Mouse (Mus musculus): ENCODE measurements around the gene Cilp2. TPM values are rescaled to one million over a fixed set of nuclear protein-coding genes. Genes with fewer than 3 reads are reported as not detected.

The Cilp2 gene
- total and polyA plus RNA-seq, 3 experiments, result 0.03 to 0.04 TPM; not detected in 1

GRCm38 (mm10) chr8:69904096-69904495, 16.6 kb upstream of the Cilp2 start:
- DNase-seq (ENCODE audit: low read depth, low spot score), result no peak
- TF ChIP-seq POLR2A (IDR thresholded peaks at IDR 0.05; ENCODE audit: control insufficient read depth in 1 of 2, insufficient read depth in 1 of 2, low read depth in 1 of 2, low read length in 2 of 2, poor library complexity in 1 of 2), result no peak
- TF ChIP-seq CTCF (IDR thresholded peaks at IDR 0.05 in 2 of 3, conservative IDR thresholded peaks at IDR 0.05 in 1 of 3; ENCODE audit: control insufficient read depth in 1 of 3, insufficient read depth in 1 of 3, low read depth in 2 of 3, low read length in 3 of 3, poor library complexity in 1 of 3, severe bottlenecking in 1 of 3), result no peak
- no peak for TF ChIP-seq E2F4 (IDR thresholded peaks at IDR 0.05; ENCODE audit: borderline replicate concordance, low read depth, low read length)
- TF ChIP-seq NELFE (IDR thresholded peaks at IDR 0.05; ENCODE audit: low read depth, low read length), result no peak
- TF ChIP-seq CHD1 (IDR thresholded peaks at IDR 0.05; ENCODE audit: low read depth, low read length), result no peak
- no peak for TF ChIP-seq RAD21 (IDR thresholded peaks at IDR 0.05; ENCODE audit: low read depth, low read length)
- TF ChIP-seq BHLHE40 (IDR thresholded peaks at IDR 0.05; ENCODE audit: borderline replicate concordance, low read depth, low read length), result no peak
- no peak for TF ChIP-seq SMC3 (IDR thresholded peaks at IDR 0.05; ENCODE audit: low read depth, low read length)
- TF ChIP-seq CHD2 (IDR thresholded peaks at IDR 0.05; ENCODE audit: low read length), result no peak
- TF ChIP-seq POLR2AphosphoS2 (IDR thresholded peaks at IDR 0.05; ENCODE audit: low read length), result no peak
- no peak for TF ChIP-seq TAL1 (IDR thresholded peaks at IDR 0.05; ENCODE audit: low read length)
- no peak for TF ChIP-seq MAFK (IDR thresholded peaks at IDR 0.05; ENCODE audit: borderline replicate concordance, low read depth, low read length)
- no peak for TF ChIP-seq TBP (IDR thresholded peaks at IDR 0.05; ENCODE audit: low read depth, low read length)
- TF ChIP-seq MXI1 (IDR thresholded peaks at IDR 0.05; ENCODE audit: low read depth, low read length), result no peak
- Histone ChIP-seq H3K9ac (ENCODE audit: control insufficient read depth, low read depth, low read length, poor library complexity, severe bottlenecking) (peak overlapping the region; percentile 71), H3K27me3 (ENCODE audit: control insufficient read depth in 1 of 2, insufficient read depth in 2 of 2, low read length in 2 of 2) (no peaks in the 10 kb centered on the region), H3K36me3 (ENCODE audit: control insufficient read depth in 1 of 2, insufficient read depth in 2 of 2, low read length in 2 of 2) (peaks cover 0 to 17% of the 10 kb centered on the region in 2 experiments; a peak in 2 of 4 replicates), H3K4me1 (ENCODE audit: control insufficient read depth in 1 of 2, insufficient read depth in 2 of 2, low read length in 2 of 2) (peaks cover 0 to 19% of the 10 kb centered on the region in 2 experiments; a peak in 3 of 4 replicates), H3K79me2 (ENCODE audit: control insufficient read depth, insufficient read depth, low read length, poor library complexity) (peaks cover 29% of the 10 kb centered on the region), H3K27ac (ENCODE audit: control insufficient read depth, low read depth, low read length) (no peak overlapping the region), H3K4me3 (ENCODE audit: control insufficient read depth in 1 of 2, insufficient read depth in 1 of 2, low read depth in 2 of 2, low read length in 2 of 2) (peak overlapping the region; percentile 63), H3K9me3 (replicated peaks; ENCODE audit: insufficient read depth, low read length) (no peaks in the 10 kb centered on the region)

GRCm38 (mm10) chr8:69903063-69903542, 15.6 kb upstream of the Cilp2 start:
- Histone ChIP-seq H3K79me2 (ENCODE audit: control insufficient read depth, insufficient read depth, low read length, poor library complexity) (peaks cover 35% of the 10 kb centered on the region), H3K9me3 (replicated peaks; ENCODE audit: insufficient read depth, low read length) (no peaks in the 10 kb centered on the region), H3K4me1 (ENCODE audit: control insufficient read depth in 1 of 2, insufficient read depth in 2 of 2, low read length in 2 of 2) (peaks cover 0 to 19% of the 10 kb centered on the region in 2 experiments; a peak in 3 of 4 replicates), H3K36me3 (ENCODE audit: control insufficient read depth in 1 of 2, insufficient read depth in 2 of 2, low read length in 2 of 2) (peaks cover 0 to 18% of the 10 kb centered on the region in 2 experiments; a peak in 2 of 4 replicates), H3K9ac (ENCODE audit: control insufficient read depth, low read depth, low read length, poor library complexity, severe bottlenecking) (peak overlapping the region; percentile 89), H3K4me3 (ENCODE audit: control insufficient read depth in 1 of 2, insufficient read depth in 1 of 2, low read depth in 2 of 2, low read length in 2 of 2) (peak overlapping the region; percentile 63 to 71), H3K27me3 (ENCODE audit: control insufficient read depth in 1 of 2, insufficient read depth in 2 of 2, low read length in 2 of 2) (no peaks in the 10 kb centered on the region), H3K27ac (ENCODE audit: control insufficient read depth, low read depth, low read length) (peak overlapping the region; percentile 91)
- peak; percentile 100 for DNase-seq (ENCODE audit: low read depth, low spot score)
- TF ChIP-seq KAT2A (conservative IDR thresholded peaks at IDR 0.05; ENCODE audit: low read depth, low read length) (no peak; the same call in 1 of the 2 replicates), POLR2A (IDR thresholded peaks at IDR 0.05; ENCODE audit: control insufficient read depth in 1 of 2, insufficient read depth in 1 of 2, low read depth in 1 of 2, low read length in 2 of 2, poor library complexity in 1 of 2) (peak; percentile 64 to 87), ZMIZ1 (IDR thresholded peaks at IDR 0.05; ENCODE audit: low read depth, low read length) (peak; percentile 56), EP300 (IDR thresholded peaks at IDR 0.05; ENCODE audit: low read depth in 1 of 2, low read length in 2 of 2) (peak in 1 of 2 experiments; percentile 57; a peak in 2 of 4 replicates), SMC3 (IDR thresholded peaks at IDR 0.05; ENCODE audit: low read depth, low read length) (no peak), RAD21 (IDR thresholded peaks at IDR 0.05; ENCODE audit: low read depth, low read length) (no peak), MAFK (IDR thresholded peaks at IDR 0.05; ENCODE audit: borderline replicate concordance, low read depth, low read length) (no peak), JUND (IDR thresholded peaks at IDR 0.05; ENCODE audit: low read depth, low read length) (no peak), UBTF (IDR thresholded peaks at IDR 0.05; ENCODE audit: borderline replicate concordance, insufficient read depth, low read depth, low read length) (peak; percentile 77; the same call in 1 of the 2 replicates), CHD1 (IDR thresholded peaks at IDR 0.05; ENCODE audit: low read depth, low read length) (no peak), MYB (IDR thresholded peaks at IDR 0.05; ENCODE audit: low read depth, low read length) (no peak), ELF1 (IDR thresholded peaks at IDR 0.05; ENCODE audit: low read depth, low read length) (no peak), MAX (IDR thresholded peaks at IDR 0.05; ENCODE audit: low read length) (peak; percentile 92), GATA1 (IDR thresholded peaks at IDR 0.05; ENCODE audit: low read depth, low read length) (peak; percentile 35; the same call in 1 of the 2 replicates), TBP (IDR thresholded peaks at IDR 0.05; ENCODE audit: low read depth, low read length) (peak; percentile 48; the same call in 1 of the 2 replicates), E2F4 (IDR thresholded peaks at IDR 0.05; ENCODE audit: borderline replicate concordance, low read depth, low read length) (peak; percentile 75; the same call in 1 of the 2 replicates), CTCF (IDR thresholded peaks at IDR 0.05 in 2 of 3, conservative IDR thresholded peaks at IDR 0.05 in 1 of 3; ENCODE audit: control insufficient read depth in 1 of 3, insufficient read depth in 1 of 3, low read depth in 2 of 3, low read length in 3 of 3, poor library complexity in 1 of 3, severe bottlenecking in 1 of 3) (no peak), NRF1 (IDR thresholded peaks at IDR 0.05; ENCODE audit: insufficient read depth, low read depth, low read length, poor library complexity, severe bottlenecking) (peak; percentile 93), NELFE (IDR thresholded peaks at IDR 0.05; ENCODE audit: low read depth, low read length) (peak; percentile 70), MYC (IDR thresholded peaks at IDR 0.05; ENCODE audit: low read depth, low read length) (0 out of 2 replicates have a peak, but pooled peaks have one; percentile 17), CHD2 (IDR thresholded peaks at IDR 0.05; ENCODE audit: low read length) (no peak; the same call in 1 of the 2 replicates), MAZ (IDR thresholded peaks at IDR 0.05; ENCODE audit: low read depth, low read length) (peak; percentile 88; the same call in 1 of the 2 replicates), POLR2AphosphoS5 (IDR thresholded peaks at IDR 0.05; ENCODE audit: borderline replicate concordance, low read depth, low read length) (no peak), GABPA (IDR thresholded peaks at IDR 0.05; ENCODE audit: low read depth, low read length) (no peak), TAL1 (IDR thresholded peaks at IDR 0.05; ENCODE audit: low read length) (peak; percentile 39; the same call in 1 of the 2 replicates)

Measured in MEL (cell line).